ENCODE assay signal across 24 mouse cellular contexts in genomic region chr6:72364985-72365384, GRCm38 (mm10). TPM values are rescaled to one million over a fixed set of nuclear protein-coding genes. Genes with fewer than 3 reads are reported as not detected.
DNase-seq lines count a peak whose midpoint lies in the region; ATAC-seq and TF ChIP-seq lines count a peak whose summit lies in the region.
"Had no signal": no experiment of that assay in that cellular context is flagged by ENCODE, and none has a peak within 500 bp of the region (broad histone marks: within the 10 kb centered on the region; RNA-seq: fewer than 3 reads in every experiment).

No protein-coding gene starts in this region.

- H3K4me3 ChIP-seq in liver, adult 2 months (ENCODE audit: insufficient read depth, low read depth, low read length) = no peak overlapping the region
- H3K4me3 ChIP-seq in liver, embryonic 11.5 days (ENCODE audit: low read depth, low read length) = no peak overlapping the region
- H3K4me3 ChIP-seq in myocyte = no peak overlapping the region
- no peak overlapping the region for H3K4me3 ChIP-seq in small intestine, adult 2 months (ENCODE audit: low read depth, low read length)
- H3K4me3 ChIP-seq: embryonic facial prominence, embryonic 13.5 days; embryonic facial prominence, embryonic 15.5 days; erythroblast, embryonic 14.5 days; forebrain, embryonic 10.5 days; forebrain, embryonic 12.5 days had no signal

- H3K4me2 ChIP-seq in liver, embryonic 11.5 days = no peak overlapping the region
- H3K4me2 ChIP-seq in myocyte (ENCODE audit: low read depth) = no peak overlapping the region
- H3K4me2 ChIP-seq: embryonic facial prominence, embryonic 13.5 days; embryonic facial prominence, embryonic 15.5 days; forebrain, embryonic 12.5 days had no signal

- peaks cover 3% of the 10 kb centered on the region; the same call in 1 of the 2 replicates for H3K79me2 ChIP-seq in liver, adult 2 months (ENCODE audit: control insufficient read depth, insufficient read depth, low read length)
- H3K79me2 ChIP-seq in myocyte (ENCODE audit: control insufficient read depth, insufficient read depth) = peaks cover 14% of the 10 kb centered on the region

- H3K27ac ChIP-seq in liver, adult 2 months (replicated peaks; ENCODE audit: insufficient read depth, low read depth, low read length) = no peak overlapping the region; the same call in 1 of the 2 replicates
- H3K27ac ChIP-seq in liver, embryonic 11.5 days (ENCODE audit: low read depth, low read length) = no peak overlapping the region
- H3K27ac ChIP-seq in small intestine, adult 2 months (ENCODE audit: insufficient read depth, low read depth, low read length) = peak overlapping the region; percentile 65
- H3K27ac ChIP-seq: embryonic facial prominence, embryonic 13.5 days; embryonic facial prominence, embryonic 15.5 days; forebrain, embryonic 10.5 days; forebrain, embryonic 12.5 days had no signal

- H3K36me3 ChIP-seq in liver, adult 2 months (ENCODE audit: control insufficient read depth, insufficient read depth, low read length) = no peaks in the 10 kb centered on the region; the same call in 1 of the 2 replicates
- peaks cover 14% of the 10 kb centered on the region; the same call in 1 of the 2 replicates for H3K36me3 ChIP-seq in liver, embryonic 11.5 days (ENCODE audit: control insufficient read depth, insufficient read depth, low read length)
- peaks cover 4% of the 10 kb centered on the region for H3K36me3 ChIP-seq in myocyte (ENCODE audit: control insufficient read depth, insufficient read depth)
- H3K36me3 ChIP-seq in small intestine, adult 2 months (ENCODE audit: control insufficient read depth, insufficient read depth, low read length) = peaks cover 7% of the 10 kb centered on the region; the same call in 1 of the 2 replicates

- no peaks in the 10 kb centered on the region for H3K9me3 ChIP-seq in liver, embryonic 11.5 days (ENCODE audit: control insufficient read depth, low read length)
- H3K9me3 ChIP-seq: embryonic facial prominence, embryonic 13.5 days; embryonic facial prominence, embryonic 15.5 days; forebrain, embryonic 10.5 days; forebrain, embryonic 12.5 days had no signal

- TF ChIP-seq POLR2A in liver, adult 2 months (IDR thresholded peaks at IDR 0.05; ENCODE audit: extremely low read depth, insufficient read depth, low read length) = no peak
- no peak for TF ChIP-seq POLR2A in myocyte (IDR thresholded peaks at IDR 0.05; ENCODE audit: insufficient read length, low read depth)
- peak; percentile 35; the same call in 1 of the 2 replicates for TF ChIP-seq POLR2A in small intestine, adult 2 months (IDR thresholded peaks at IDR 0.05; ENCODE audit: low read depth, low read length)

- WGBS in liver, adult 2 months = 36% methylated on average over 6 of the region's 6 CpGs
- 70% methylated on average over 6 of the region's 6 CpGs for WGBS in liver, embryonic 11.5 days
- WGBS in small intestine, adult 2 months = 36% methylated on average over 6 of the region's 6 CpGs

- ATAC-seq in liver, embryonic 11.5 days (replicated peaks; ENCODE audit: low FRiP score) = no peak
- ATAC-seq: forebrain, embryonic 14.5 days had no signal

- no peaks in the 10 kb centered on the region for H3K27me3 ChIP-seq in liver, adult 2 months (ENCODE audit: control insufficient read depth, insufficient read depth, low read length)
- no peaks in the 10 kb centered on the region for H3K27me3 ChIP-seq in liver, embryonic 11.5 days (replicated peaks; ENCODE audit: control insufficient read depth, insufficient read depth, low read length)
- no peaks in the 10 kb centered on the region for H3K27me3 ChIP-seq in myocyte (ENCODE audit: control insufficient read depth, insufficient read depth, insufficient read length)
- no peaks in the 10 kb centered on the region for H3K27me3 ChIP-seq in small intestine, adult 2 months (ENCODE audit: control insufficient read depth, insufficient read depth, low read length)
- H3K27me3 ChIP-seq: embryonic facial prominence, embryonic 13.5 days; embryonic facial prominence, embryonic 15.5 days had no signal

- H3K9ac ChIP-seq in liver, adult 2 months (ENCODE audit: low read depth, low read length) = no peak overlapping the region
- H3K9ac ChIP-seq in liver, embryonic 11.5 days (ENCODE audit: low read depth, low read length) = no peak overlapping the region
- H3K9ac ChIP-seq: embryonic facial prominence, embryonic 13.5 days; embryonic facial prominence, embryonic 15.5 days; forebrain, embryonic 12.5 days had no signal

- H3K4me1 ChIP-seq in liver, adult 2 months (ENCODE audit: control insufficient read depth, insufficient read depth, low read length) = peaks cover 13% of the 10 kb centered on the region
- H3K4me1 ChIP-seq in liver, embryonic 11.5 days (replicated peaks; ENCODE audit: control insufficient read depth, insufficient read depth, low read length) = peaks cover 27% of the 10 kb centered on the region
- H3K4me1 ChIP-seq in small intestine, adult 2 months (ENCODE audit: control insufficient read depth, insufficient read depth, insufficient read length, low read length) = peaks cover 23% of the 10 kb centered on the region

- peak; percentile 46 for DNase-seq in kidney, adult 9 months
- no peak for DNase-seq in kidney, postnatal 4 days
- DNase-seq in liver, adult 2 months (ENCODE audit: extremely low read depth, low read depth, low spot score) = peak; percentile 64
- no peak for DNase-seq in liver, embryonic 11.5 days (ENCODE audit: low spot score)
- DNase-seq in thymus, postnatal 36 days = no peak
- DNase-seq: adrenal gland, adult 2 months; adrenal gland, postnatal 10 days; adrenal gland, postnatal 25 days; cerebellum, adult 11 months; cerebellum, adult 18-20 months; cerebellum, adult 8-10 months; cerebellum, adult 9-11 months; cerebellum, postnatal 14 days; cerebellum, postnatal 36 days; embryo, embryonic 11 days had no signal

- no peak overlapping the region for H3ac ChIP-seq in myocyte (ENCODE audit: control insufficient read depth, insufficient read length)

- TF ChIP-seq CTCF in liver, adult 2 months (IDR thresholded peaks at IDR 0.05; ENCODE audit: low read depth, low read length) = no peak
- no peak for TF ChIP-seq CTCF in small intestine, adult 2 months (IDR thresholded peaks at IDR 0.05; ENCODE audit: extremely low read depth, insufficient read length, insufficient replicate concordance, low read depth, low read length)

TF ChIP-seq in myocyte, 11 proteins besides CTCF, POLR2A, EP300 and RAD21:
- TF ChIP-seq TCF12 (IDR thresholded peaks at IDR 0.05; ENCODE audit: insufficient read depth, poor library complexity, severe bottlenecking) (no peak), E2F4 (IDR thresholded peaks at IDR 0.05; ENCODE audit: insufficient read depth) (no peak), MYOD1 (IDR thresholded peaks at IDR 0.05; ENCODE audit: control insufficient read depth in 1 of 3, insufficient read length in 2 of 3, low read depth in 2 of 3) (peak in 2 of 3 experiments; percentile 39 to 48), CEBPB (IDR thresholded peaks at IDR 0.05; ENCODE audit: insufficient read depth, poor library complexity, severe bottlenecking) (no peak), MAX (IDR thresholded peaks at IDR 0.05; ENCODE audit: low read depth) (no peak), POLR2AphosphoS2 (IDR thresholded peaks at IDR 0.05; ENCODE audit: insufficient read length, low read depth) (peak; percentile 85), TCF3 (IDR thresholded peaks at IDR 0.05; ENCODE audit: insufficient read length, low read depth) (no peak), REST (IDR thresholded peaks at IDR 0.05; ENCODE audit: insufficient read depth, insufficient read length) (no peak), MYOG (IDR thresholded peaks at IDR 0.05; ENCODE audit: control insufficient read depth in 1 of 3, insufficient read depth in 1 of 3, insufficient read length in 2 of 3, low read depth in 2 of 3) (peak in 1 of 3 experiments; percentile 72)

RNA-seq across cellular contexts. Expression of gene Rnf181, which starts 1.8 kb away (rescaled TPM):
- 58.1 and 62.6 TPM in 2 replicates for total RNA-seq in liver, adult 2 months (2014; rRNA removed)
- polyA plus RNA-seq in liver, adult 2 months (2012; rRNA removed) = 66.4 and 75.2 TPM in 2 replicates
- polyA plus RNA-seq in liver, embryonic 11.5 days (2014; fragmentation: Nextera tagmentation; extraction: Ambion mirVana) = 106 and 112 TPM in 2 replicates
- polyA plus RNA-seq in myocyte (2012; fragmentation: generic; extraction: Trizol) = 169 TPM
- polyA plus RNA-seq in small intestine, adult 2 months (2012; rRNA removed) = 59.5 and 97.6 TPM in 2 replicates

RNA-seq across cellular contexts. Expression of gene Tmem150a, which starts 9.7 kb away (rescaled TPM):
- total RNA-seq in liver, adult 2 months (2014; rRNA removed) = 62.9 and 78.9 TPM in 2 replicates
- polyA plus RNA-seq in liver, adult 2 months (2012; rRNA removed) = 202 and 244 TPM in 2 replicates
- polyA plus RNA-seq in liver, embryonic 11.5 days (2014; fragmentation: Nextera tagmentation; extraction: Ambion mirVana) = 39.5 and 40.3 TPM in 2 replicates
- polyA plus RNA-seq in myocyte (2012; fragmentation: generic; extraction: Trizol) = 26.7 TPM
- 16.6 and 31.8 TPM in 2 replicates for polyA plus RNA-seq in small intestine, adult 2 months (2012; rRNA removed)
- total RNA-seq: common myeloid progenitor, adult 5-6 weeks had no signal

RNA-seq across cellular contexts. Expression of gene Vamp5, which starts 15.3 kb away (rescaled TPM):
- 18.9 and 20.5 TPM in 2 replicates for total RNA-seq in liver, adult 2 months (2014; rRNA removed)
- 18.3 and 18.5 TPM in 2 replicates for polyA plus RNA-seq in liver, adult 2 months (2012; rRNA removed)
- 164 and 181 TPM in 2 replicates for polyA plus RNA-seq in liver, embryonic 11.5 days (2014; fragmentation: Nextera tagmentation; extraction: Ambion mirVana)
- 544 TPM for polyA plus RNA-seq in myocyte (2012; fragmentation: generic; extraction: Trizol)
- polyA plus RNA-seq in small intestine, adult 2 months (2012; rRNA removed) = 14.8 and 19.8 TPM in 2 replicates

RNA-seq across cellular contexts. Expression of gene 0610030E20Rik, which starts 17.9 kb away (rescaled TPM):
- 10.2 and 14.2 TPM in 2 replicates for total RNA-seq in liver, adult 2 months (2014; rRNA removed)
- polyA plus RNA-seq in liver, adult 2 months (2012; rRNA removed) = 17.5 and 18.5 TPM in 2 replicates
- polyA plus RNA-seq in liver, embryonic 11.5 days (2014; fragmentation: Nextera tagmentation; extraction: Ambion mirVana) = 17.1 and 19.4 TPM in 2 replicates
- 8.0 TPM for polyA plus RNA-seq in myocyte (2012; fragmentation: generic; extraction: Trizol)
- 6.5 and 12.7 TPM in 2 replicates for polyA plus RNA-seq in small intestine, adult 2 months (2012; rRNA removed)

RNA-seq across cellular contexts. Expression of gene Usp39, which starts 20.0 kb away (rescaled TPM):
- total RNA-seq in liver, adult 2 months (2014; rRNA removed) = 15.2 TPM in 2 replicates
- 10.5 and 11.9 TPM in 2 replicates for polyA plus RNA-seq in liver, adult 2 months (2012; rRNA removed)
- polyA plus RNA-seq in liver, embryonic 11.5 days (2014; fragmentation: Nextera tagmentation; extraction: Ambion mirVana) = 91.6 and 100 TPM in 2 replicates
- polyA plus RNA-seq in myocyte (2012; fragmentation: generic; extraction: Trizol) = 55.4 TPM
- polyA plus RNA-seq in small intestine, adult 2 months (2012; rRNA removed) = 5.5 and 6.8 TPM in 2 replicates

Comparison
In these comparisons a context has a peak if more than half of its experiments do, and no peak if none do; other contexts are left out.
1. DNase-seq: peak in kidney, adult 9 months (single experiment) and liver, adult 2 months (single experiment); none in kidney, postnatal 4 days (0 of 2), liver, embryonic 11.5 days (single experiment) and thymus, postnatal 36 days (0 of 2).